Mouse (Mus musculus): ENCODE results near the gene Ikbkg.

DNA sequence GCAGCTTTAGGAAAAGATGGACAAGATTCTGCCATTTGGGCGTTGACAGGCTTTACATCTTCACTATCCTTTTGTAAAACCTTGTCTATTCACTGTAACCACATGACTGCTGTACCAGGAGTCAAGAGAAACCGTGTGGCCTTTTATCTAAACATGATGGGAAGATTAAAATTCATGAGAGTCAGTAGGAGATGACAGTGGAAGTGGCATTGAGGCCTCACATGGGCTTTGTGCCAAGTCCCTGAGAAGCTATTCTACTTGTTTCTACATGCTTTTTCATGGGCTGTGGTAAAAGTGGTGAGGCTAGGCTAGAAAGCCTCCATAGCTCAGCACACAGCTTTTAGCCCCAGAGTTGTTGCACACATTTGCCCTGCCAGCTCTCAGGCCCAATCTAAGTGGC, 15.2 kb downstream of the Ikbkg start:
- TF ChIP-seq POLR2A (IDR thresholded peaks at IDR 0.05; ENCODE audit: insufficient read length, low read depth), result no peak
- no peak for TF ChIP-seq TCF12 (IDR thresholded peaks at IDR 0.05; ENCODE audit: insufficient read depth, poor library complexity, severe bottlenecking)
- no peak for TF ChIP-seq REST (IDR thresholded peaks at IDR 0.05; ENCODE audit: insufficient read depth, insufficient read length)
- TF ChIP-seq POLR2AphosphoS2 (IDR thresholded peaks at IDR 0.05; ENCODE audit: insufficient read length, low read depth), result no peak
- no peak for TF ChIP-seq MYOG (IDR thresholded peaks at IDR 0.05; ENCODE audit: control insufficient read depth in 1 of 3, insufficient read depth in 1 of 3, insufficient read length in 2 of 3, low read depth in 2 of 3)
- no peak for TF ChIP-seq TCF3 (IDR thresholded peaks at IDR 0.05; ENCODE audit: insufficient read length, low read depth)
- no peak for TF ChIP-seq E2F4 (IDR thresholded peaks at IDR 0.05; ENCODE audit: insufficient read depth)
- no peak for TF ChIP-seq MYOD1 (IDR thresholded peaks at IDR 0.05; ENCODE audit: control insufficient read depth in 1 of 3, insufficient read length in 2 of 3, low read depth in 2 of 3)
- no peak for TF ChIP-seq MAX (IDR thresholded peaks at IDR 0.05; ENCODE audit: low read depth)
- TF ChIP-seq USF1 (IDR thresholded peaks at IDR 0.05; ENCODE audit: low read depth), result no peak
- no peak for TF ChIP-seq SRF (IDR thresholded peaks at IDR 0.05; ENCODE audit: control insufficient read depth, insufficient read length, low read depth)
